Mouse (Mus musculus): ENCODE measurements at regions not wholly inside any gene's neighbourhood (a gene's known extent, or its start where the extent isn't known, plus 50 kb on each side); places are given as distances from the start of the nearest gene placed in this dataset.

GRCm38 (mm10) chr12:12517020-12517419 is 255.1 kb downstream of the Fam49a start:
- 90% methylated on average over 4 of the region's 4 CpGs for WGBS
- TF ChIP-seq POLR2A (IDR thresholded peaks at IDR 0.05; ENCODE audit: borderline replicate concordance, insufficient read depth, low read length): no peak
- TF ChIP-seq CTCF (IDR thresholded peaks at IDR 0.05; ENCODE audit: borderline replicate concordance, insufficient read depth, low read depth, low read length): no peak
- DNase-seq: no peak
- H3K4me3 ChIP-seq (replicated peaks; ENCODE audit: insufficient read depth, low read depth, low read length): no peak overlapping the region
- H3K27me3 ChIP-seq (ENCODE audit: control insufficient read depth, insufficient read depth, low read length): no peaks in the 10 kb centered on the region
- H3K27ac ChIP-seq (ENCODE audit: insufficient read depth, low read length): no peak overlapping the region
- H3K4me1 ChIP-seq (ENCODE audit: control insufficient read depth, insufficient read depth, low read length): no peaks in the 10 kb centered on the region

DNA sequence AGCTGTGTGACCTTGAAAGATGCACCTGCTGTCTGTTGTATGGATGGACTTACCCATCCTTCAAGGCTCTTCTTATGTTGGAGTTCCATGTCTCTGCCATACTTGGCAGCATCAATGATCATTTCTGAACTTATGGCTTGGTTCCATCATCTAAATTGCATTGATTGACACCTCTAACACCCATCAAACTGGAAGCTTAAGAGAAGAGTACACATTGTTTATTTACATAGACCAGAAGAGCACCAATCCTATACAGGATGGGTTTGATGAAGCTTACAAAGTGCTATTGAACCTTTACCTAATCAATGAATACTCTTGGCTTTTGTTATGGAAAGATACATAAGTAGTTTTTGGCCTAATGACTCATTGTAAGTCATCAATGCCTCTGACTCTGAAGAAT is 248.8 kb downstream of the Fam49a start:
- Histone ChIP-seq H3K27ac (ENCODE audit: insufficient read depth, low read length) (no peak overlapping the region), H3K27me3 (ENCODE audit: control insufficient read depth, insufficient read depth, low read length) (no peaks in the 10 kb centered on the region), H3K4me1 (ENCODE audit: control insufficient read depth, insufficient read depth, low read length) (no peaks in the 10 kb centered on the region), H3K4me3 (replicated peaks; ENCODE audit: insufficient read depth, low read depth, low read length) (no peak overlapping the region)
- TF ChIP-seq POLR2A (IDR thresholded peaks at IDR 0.05; ENCODE audit: borderline replicate concordance, insufficient read depth, low read length): no peak
- TF ChIP-seq CTCF (IDR thresholded peaks at IDR 0.05; ENCODE audit: borderline replicate concordance, insufficient read depth, low read depth, low read length): no peak
- DNase-seq: no peak

DNA sequence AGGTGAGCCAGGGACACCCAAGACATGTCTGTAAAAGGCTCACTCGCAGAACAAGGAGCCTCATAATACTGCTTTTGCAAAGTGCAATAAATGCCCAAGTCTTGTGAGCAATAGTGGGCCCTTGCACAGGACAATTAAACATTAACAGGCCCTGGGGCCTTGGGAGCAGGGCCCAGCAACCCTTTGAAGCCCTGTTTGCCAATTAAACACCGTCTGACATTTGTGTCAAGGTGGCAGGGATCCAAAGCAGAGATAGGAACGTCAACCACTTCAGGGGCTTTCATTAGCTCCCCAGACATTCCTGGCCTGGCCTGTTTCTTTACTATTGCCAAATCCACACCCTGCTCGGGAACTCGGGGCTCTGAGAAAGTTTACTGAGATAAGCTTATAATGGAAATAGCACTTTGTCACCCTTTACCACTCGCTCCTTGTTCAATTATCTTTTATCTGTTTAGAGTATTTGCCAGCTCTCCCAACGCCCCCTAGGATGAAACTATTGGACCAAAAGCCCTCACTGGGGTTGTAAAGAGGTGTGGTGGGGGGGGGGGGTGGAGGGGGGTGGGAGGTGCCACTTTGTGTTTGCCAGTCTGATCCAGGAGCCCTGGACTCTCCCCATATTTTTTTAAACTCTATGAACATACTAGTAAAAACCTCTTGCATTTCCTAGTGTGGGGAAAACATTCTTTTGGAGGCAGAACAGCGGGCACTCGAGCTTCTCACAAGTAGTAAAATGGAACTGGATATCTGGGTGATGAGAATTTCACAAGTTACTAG is 247.4 kb downstream of the Fam49a start:
- 51% methylated on average over 9 of the region's 9 CpGs for WGBS
- TF ChIP-seq CTCF (IDR thresholded peaks at IDR 0.05; ENCODE audit: borderline replicate concordance, insufficient read depth, low read depth, low read length) (no peak), POLR2A (IDR thresholded peaks at IDR 0.05; ENCODE audit: borderline replicate concordance, insufficient read depth, low read length) (no peak)
- Histone ChIP-seq H3K4me3 (replicated peaks; ENCODE audit: insufficient read depth, low read depth, low read length) (no peak overlapping the region), H3K27me3 (ENCODE audit: control insufficient read depth, insufficient read depth, low read length) (no peaks in the 10 kb centered on the region), H3K4me1 (ENCODE audit: control insufficient read depth, insufficient read depth, low read length) (no peaks in the 10 kb centered on the region), H3K27ac (ENCODE audit: insufficient read depth, low read length) (no peak overlapping the region)
- DNase-seq: no peak

- no peak for DNase-seq
- Histone ChIP-seq H3K4me3 (replicated peaks; ENCODE audit: insufficient read depth, low read depth, low read length) (no peak overlapping the region), H3K4me1 (ENCODE audit: control insufficient read depth, insufficient read depth, low read length) (no peaks in the 10 kb centered on the region), H3K27ac (ENCODE audit: insufficient read depth, low read length) (no peak overlapping the region), H3K27me3 (ENCODE audit: control insufficient read depth, insufficient read depth, low read length) (no peaks in the 10 kb centered on the region)
- WGBS: 69% methylated on average over 9 of the region's 9 CpGs
- TF ChIP-seq CTCF (IDR thresholded peaks at IDR 0.05; ENCODE audit: borderline replicate concordance, insufficient read depth, low read depth, low read length) (no peak), POLR2A (IDR thresholded peaks at IDR 0.05; ENCODE audit: borderline replicate concordance, insufficient read depth, low read length) (no peak)
Observed at GRCm38 (mm10) chr12:12508487-12509125, 246.7 kb downstream of the Fam49a start.

DNA sequence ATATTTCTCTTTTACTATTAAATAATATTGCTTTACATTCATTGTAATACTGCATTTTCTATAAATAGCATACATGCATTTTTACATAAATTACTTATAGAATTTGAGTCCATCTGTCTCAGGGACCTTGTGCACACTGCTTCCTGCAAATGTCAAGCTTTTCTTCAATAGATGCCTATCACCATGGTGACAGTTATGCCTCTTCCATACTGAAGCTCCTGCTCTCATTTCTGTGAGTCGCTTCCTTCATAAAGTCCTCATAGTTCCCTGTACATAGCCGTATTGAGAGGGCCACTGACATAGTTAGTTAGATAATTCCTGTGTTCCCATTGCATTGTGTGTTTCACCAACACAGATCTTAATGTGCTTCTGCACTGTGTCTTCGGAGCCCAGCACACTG is 244.7 kb downstream of the Fam49a start:
- no peak for DNase-seq
- no peak overlapping the region for H3K27ac ChIP-seq (ENCODE audit: insufficient read depth, low read length)
- WGBS: 74% methylated on average over 3 of the region's 3 CpGs
- TF ChIP-seq POLR2A (IDR thresholded peaks at IDR 0.05; ENCODE audit: borderline replicate concordance, insufficient read depth, low read length): no peak
- no peak for TF ChIP-seq CTCF (IDR thresholded peaks at IDR 0.05; ENCODE audit: borderline replicate concordance, insufficient read depth, low read depth, low read length)
- no peaks in the 10 kb centered on the region for H3K27me3 ChIP-seq (ENCODE audit: control insufficient read depth, insufficient read depth, low read length)
- no peaks in the 10 kb centered on the region for H3K4me1 ChIP-seq (ENCODE audit: control insufficient read depth, insufficient read depth, low read length)
- H3K4me3 ChIP-seq (replicated peaks; ENCODE audit: insufficient read depth, low read depth, low read length): no peak overlapping the region

DNA sequence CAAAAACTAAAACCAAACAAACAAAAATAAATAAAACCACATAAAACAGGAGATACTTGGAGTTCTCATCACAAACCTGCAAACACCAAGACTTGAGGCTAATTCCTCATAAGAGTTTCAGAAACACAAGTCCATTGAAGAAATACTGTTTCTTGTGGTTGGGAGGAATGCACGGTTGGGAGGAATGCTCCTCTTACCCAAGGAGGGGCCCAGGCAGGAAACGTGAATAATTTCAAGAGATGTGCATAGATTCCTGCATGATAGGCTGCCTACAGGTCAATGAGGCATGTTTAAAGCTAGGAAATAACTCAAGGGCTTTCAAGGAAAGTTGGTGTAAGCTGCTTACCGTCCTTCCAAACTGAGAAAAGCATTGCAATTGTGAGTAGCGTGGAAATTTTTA is 243.7 kb downstream of the Fam49a start:
- TF ChIP-seq POLR2A (IDR thresholded peaks at IDR 0.05; ENCODE audit: borderline replicate concordance, insufficient read depth, low read length) (no peak), CTCF (IDR thresholded peaks at IDR 0.05; ENCODE audit: borderline replicate concordance, insufficient read depth, low read depth, low read length) (no peak)
- Histone ChIP-seq H3K4me3 (replicated peaks; ENCODE audit: insufficient read depth, low read depth, low read length) (no peak overlapping the region), H3K27me3 (ENCODE audit: control insufficient read depth, insufficient read depth, low read length) (no peaks in the 10 kb centered on the region), H3K27ac (ENCODE audit: insufficient read depth, low read length) (no peak overlapping the region), H3K4me1 (ENCODE audit: control insufficient read depth, insufficient read depth, low read length) (no peaks in the 10 kb centered on the region)
- no peak for DNase-seq
- 82% methylated on average over 4 of the region's 4 CpGs for WGBS

DNA sequence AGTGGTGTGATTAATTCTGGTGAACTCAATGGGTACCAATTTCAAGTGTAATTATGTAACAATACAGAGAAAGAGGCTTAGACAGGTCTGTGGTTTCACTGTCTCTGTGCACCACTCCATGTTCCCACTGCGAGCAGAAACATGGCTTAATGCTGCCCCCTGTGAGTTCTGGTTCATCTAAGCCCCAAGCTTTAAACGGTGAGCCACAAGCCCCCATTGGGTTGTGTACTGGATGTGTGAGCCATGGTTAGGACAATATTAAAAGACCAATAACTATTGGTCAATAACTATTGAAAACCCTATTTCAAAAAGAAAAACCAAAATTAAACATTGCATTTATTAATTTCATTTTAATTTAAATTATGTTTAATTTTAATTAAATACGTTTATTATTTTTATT is 238.0 kb downstream of the Fam49a start:
- DNase-seq: no peak

GRCm38 (mm10) chr12:12498621-12499020 is 236.7 kb downstream of the Fam49a start:
- no peak for DNase-seq
- Histone ChIP-seq H3K27me3 (ENCODE audit: control insufficient read depth, insufficient read depth, low read length) (no peaks in the 10 kb centered on the region), H3K27ac (ENCODE audit: insufficient read depth, low read length) (no peak overlapping the region), H3K4me1 (ENCODE audit: control insufficient read depth, insufficient read depth, low read length) (no peaks in the 10 kb centered on the region), H3K4me3 (replicated peaks; ENCODE audit: insufficient read depth, low read depth, low read length) (no peak overlapping the region)
- TF ChIP-seq POLR2A (IDR thresholded peaks at IDR 0.05; ENCODE audit: borderline replicate concordance, insufficient read depth, low read length) (no peak), CTCF (IDR thresholded peaks at IDR 0.05; ENCODE audit: borderline replicate concordance, insufficient read depth, low read depth, low read length) (no peak)

More for the DNA sequence above, 238.0 kb downstream of the Fam49a start:
- Histone ChIP-seq H3K4me3 (replicated peaks; ENCODE audit: insufficient read depth, low read depth, low read length) (no peak overlapping the region), H3K4me1 (ENCODE audit: control insufficient read depth, insufficient read depth, low read length) (no peaks in the 10 kb centered on the region), H3K27me3 (ENCODE audit: control insufficient read depth, insufficient read depth, low read length) (no peaks in the 10 kb centered on the region), H3K27ac (ENCODE audit: insufficient read depth, low read length) (no peak overlapping the region)
- 64% methylated on average over 3 of the region's 3 CpGs for WGBS
- TF ChIP-seq CTCF (IDR thresholded peaks at IDR 0.05; ENCODE audit: borderline replicate concordance, insufficient read depth, low read depth, low read length) (no peak), POLR2A (IDR thresholded peaks at IDR 0.05; ENCODE audit: borderline replicate concordance, insufficient read depth, low read length) (no peak)

Data from cerebellum, adult 2 months (tissue).